Mouse (Mus musculus): Measurements from ENCODE around the gene Il20ra. TPM values are rescaled to one million over a fixed set of nuclear protein-coding genes. Genes with fewer than 3 reads are reported as not detected.
"Not testable (repeated sequence)": the region's sequence is repeated elsewhere in the genome, so short reads cannot be mapped to it uniquely, and the experiment has no call there.

Il20ra gene
- polyA plus RNA-seq, 2 experiments: 0.06 to 0.10 TPM

DNA sequence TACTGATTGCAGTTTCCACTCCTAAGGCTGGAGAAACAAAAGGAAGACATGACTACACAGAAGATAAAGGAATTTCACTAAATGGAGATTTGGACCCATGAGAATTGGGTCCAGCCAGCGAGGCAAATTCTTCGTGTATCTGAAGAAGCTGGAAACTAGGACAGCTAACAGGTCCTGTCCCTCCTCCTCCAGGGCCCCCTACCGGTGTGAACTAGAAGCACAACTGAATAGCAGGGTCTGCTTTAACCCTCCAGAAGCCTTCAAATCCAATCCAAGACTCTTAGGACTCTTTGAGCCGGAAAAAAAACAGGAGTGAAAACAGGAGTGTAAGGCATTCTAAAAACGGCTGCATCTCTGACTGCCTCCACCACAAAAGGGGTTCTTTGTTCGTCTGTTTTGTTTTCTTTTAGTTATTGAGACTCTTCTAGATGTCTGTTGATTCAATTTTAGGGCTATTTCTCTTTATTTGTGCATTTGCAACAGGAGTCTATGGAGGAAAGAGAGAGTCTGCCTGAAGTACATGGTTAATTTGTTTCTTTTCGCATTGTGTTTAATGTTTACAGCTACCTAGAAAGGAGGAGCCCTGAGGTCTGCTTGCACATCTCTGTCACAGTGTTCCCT, 709 bp upstream of the Il20ra start:
- H3K4me3 ChIP-seq (ENCODE audit: insufficient read depth in 1 of 2, low read depth in 2 of 2, low read length in 2 of 2): no peak overlapping the region
- H3K27me3 ChIP-seq (ENCODE audit: control insufficient read depth, insufficient read depth, low read length): no peaks in the 10 kb centered on the region
- ATAC-seq (ENCODE audit: insufficient read depth) (no peak), DNase-seq (ENCODE audit: low read depth in 3 of 3, low spot score in 3 of 3) (no peak)
- H3K4me2 ChIP-seq (ENCODE audit: low read depth): no peak overlapping the region; the same call in 1 of the 2 replicates
- no peaks in the 10 kb centered on the region for H3K36me3 ChIP-seq (replicated peaks; ENCODE audit: control insufficient read depth, insufficient read depth, low read depth)
- no peaks in the 10 kb centered on the region for H3K9me3 ChIP-seq (ENCODE audit: control insufficient read depth, low read length)
- H3K4me1 ChIP-seq (replicated peaks; ENCODE audit: control insufficient read depth in 2 of 2, insufficient read depth in 2 of 2, low read length in 1 of 2): peaks cover 0 to 7% of the 10 kb centered on the region in 2 experiments; a peak in 1 of 4 replicates
- no peak overlapping the region for H3K9ac ChIP-seq (replicated peaks)
- H3K27ac ChIP-seq: no peak overlapping the region
- TF ChIP-seq EP300 (IDR thresholded peaks at IDR 0.05; ENCODE audit: low read depth) (no peak), CTCF (IDR thresholded peaks at IDR 0.05; ENCODE audit: low read depth) (peak; percentile 31; the same call in 1 of the 2 replicates)
- WGBS (ENCODE audit: insufficient replicate concordance): 37% methylated on average over 7 of the region's 7 CpGs

DNA sequence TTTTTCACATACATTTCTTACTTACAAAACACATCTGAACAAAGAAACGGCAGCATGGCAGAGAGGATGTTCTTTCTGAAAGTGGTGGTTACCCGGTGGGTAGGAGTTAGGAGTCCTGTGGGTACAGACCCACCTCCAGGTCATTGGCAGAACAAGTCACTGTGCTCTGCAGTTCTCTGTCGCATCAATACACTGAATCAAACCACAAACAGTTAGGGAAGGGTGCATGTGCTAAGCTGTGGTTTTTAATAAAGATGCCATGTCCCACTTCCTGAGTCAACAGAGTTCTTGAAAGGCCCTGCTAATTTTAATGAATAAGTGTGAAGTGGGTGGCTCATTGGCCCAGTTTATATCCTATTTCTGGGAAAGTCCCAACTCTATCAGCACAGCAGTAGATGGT, 6.3 kb downstream of the Il20ra start:
- no peak for TF ChIP-seq CTCF (IDR thresholded peaks at IDR 0.05; ENCODE audit: low read depth)
- TF ChIP-seq EP300 (IDR thresholded peaks at IDR 0.05; ENCODE audit: low read depth): no peak
- no peaks in the 10 kb centered on the region for H3K27me3 ChIP-seq (ENCODE audit: control insufficient read depth, insufficient read depth, low read length)
- 30% methylated on average over 3 of the region's 3 CpGs for WGBS (ENCODE audit: insufficient replicate concordance)
- H3K4me3 ChIP-seq (ENCODE audit: insufficient read depth in 1 of 2, low read depth in 2 of 2, low read length in 2 of 2): no peak overlapping the region
- no peaks in the 10 kb centered on the region for H3K36me3 ChIP-seq (replicated peaks; ENCODE audit: control insufficient read depth, insufficient read depth, low read depth)
- no peak overlapping the region for H3K4me2 ChIP-seq (ENCODE audit: low read depth)
- DNase-seq (ENCODE audit: low read depth in 3 of 3, low spot score in 3 of 3): no peak
- no peak for ATAC-seq (ENCODE audit: insufficient read depth)
- no peak overlapping the region for H3K27ac ChIP-seq
- H3K4me1 ChIP-seq (replicated peaks; ENCODE audit: control insufficient read depth in 2 of 2, insufficient read depth in 2 of 2, low read length in 1 of 2): peaks cover 0 to 4% of the 10 kb centered on the region in 2 experiments; a peak in 2 of 4 replicates
- no peaks in the 10 kb centered on the region for H3K9me3 ChIP-seq (ENCODE audit: control insufficient read depth, low read length)
- H3K9ac ChIP-seq (replicated peaks): no peak overlapping the region

GRCm38 (mm10) chr10:19722320-19722719, 9.9 kb downstream of the Il20ra start:
- ATAC-seq (ENCODE audit: insufficient read depth) (no peak), DNase-seq (ENCODE audit: low read depth in 3 of 3, low spot score in 3 of 3) (no peak)
- H3K36me3 ChIP-seq (replicated peaks; ENCODE audit: control insufficient read depth, insufficient read depth, low read depth): no peaks in the 10 kb centered on the region
- no peaks in the 10 kb centered on the region for H3K27me3 ChIP-seq (ENCODE audit: control insufficient read depth, insufficient read depth, low read length)
- H3K9me3 ChIP-seq (ENCODE audit: control insufficient read depth, low read length): no peaks in the 10 kb centered on the region
- TF ChIP-seq CTCF (IDR thresholded peaks at IDR 0.05; ENCODE audit: low read depth) (no peak), EP300 (IDR thresholded peaks at IDR 0.05; ENCODE audit: low read depth) (no peak)
- no peak overlapping the region for H3K27ac ChIP-seq
- H3K4me3 ChIP-seq (ENCODE audit: insufficient read depth in 1 of 2, low read depth in 2 of 2, low read length in 2 of 2): no peak overlapping the region
- H3K4me1 ChIP-seq (replicated peaks; ENCODE audit: control insufficient read depth in 2 of 2, insufficient read depth in 2 of 2, low read length in 1 of 2): peaks cover 0 to 13% of the 10 kb centered on the region in 2 experiments; a peak in 3 of 4 replicates
- 52% methylated on average over 3 of the region's 3 CpGs for WGBS (ENCODE audit: insufficient replicate concordance)
- H3K9ac ChIP-seq (replicated peaks): no peak overlapping the region
- H3K4me2 ChIP-seq (ENCODE audit: low read depth): no peak overlapping the region

GRCm38 (mm10) chr10:19724158-19724832, 11.9 kb downstream of the Il20ra start:
- ATAC-seq (ENCODE audit: insufficient read depth) (peak; percentile 89), DNase-seq (ENCODE audit: low read depth in 3 of 3, low spot score in 3 of 3) (peak in 2 of 3 experiments; percentile 33 to 37)
- no peaks in the 10 kb centered on the region for H3K27me3 ChIP-seq (ENCODE audit: control insufficient read depth, insufficient read depth, low read length)
- no peaks in the 10 kb centered on the region for H3K36me3 ChIP-seq (replicated peaks; ENCODE audit: control insufficient read depth, insufficient read depth, low read depth)
- H3K4me1 ChIP-seq (replicated peaks; ENCODE audit: control insufficient read depth in 2 of 2, insufficient read depth in 2 of 2, low read length in 1 of 2): peaks cover 0 to 13% of the 10 kb centered on the region in 2 experiments; a peak in 3 of 4 replicates
- peak overlapping the region; percentile 39 for H3K4me2 ChIP-seq (ENCODE audit: low read depth)
- WGBS (ENCODE audit: insufficient replicate concordance): 57% methylated on average over 11 of the region's 11 CpGs
- TF ChIP-seq CTCF (IDR thresholded peaks at IDR 0.05; ENCODE audit: low read depth) (peak; percentile 24), EP300 (IDR thresholded peaks at IDR 0.05; ENCODE audit: low read depth) (peak; percentile 46; the same call in 1 of the 2 replicates)
- H3K4me3 ChIP-seq (ENCODE audit: insufficient read depth in 1 of 2, low read depth in 2 of 2, low read length in 2 of 2): no peak overlapping the region
- H3K27ac ChIP-seq: no peak overlapping the region
- no peaks in the 10 kb centered on the region for H3K9me3 ChIP-seq (ENCODE audit: control insufficient read depth, low read length)
- no peak overlapping the region for H3K9ac ChIP-seq (replicated peaks)

- H3K27me3 ChIP-seq (ENCODE audit: control insufficient read depth, insufficient read depth, low read length); H3K27ac ChIP-seq: not testable (repeated sequence)
Observed at GRCm38 (mm10) chr10:19738442-19738841, 26.1 kb downstream of the Il20ra start.

More at GRCm38 (mm10) chr10:19738442-19738841, 26.1 kb downstream of the Il20ra start:
- DNase-seq (ENCODE audit: low read depth in 3 of 3, low spot score in 3 of 3); ATAC-seq (ENCODE audit: insufficient read depth); H3K36me3 ChIP-seq (replicated peaks; ENCODE audit: control insufficient read depth, insufficient read depth, low read depth); H3K4me1 ChIP-seq (replicated peaks; ENCODE audit: control insufficient read depth in 2 of 2, insufficient read depth in 2 of 2, low read length in 1 of 2); H3K9ac ChIP-seq (replicated peaks); H3K9me3 ChIP-seq (ENCODE audit: control insufficient read depth, low read length); H3K4me2 ChIP-seq (ENCODE audit: low read depth); H3K4me3 ChIP-seq (ENCODE audit: insufficient read depth in 1 of 2, low read depth in 2 of 2, low read length in 2 of 2): not testable (repeated sequence)
- 37% methylated on average over 2 of the region's 2 CpGs for WGBS (ENCODE audit: insufficient replicate concordance)

Data from liver, embryonic 14.5 days (tissue).